Mouse (Mus musculus): Measurements from ENCODE around the gene Hoxa7.

- TF ChIP-seq CTCF (IDR thresholded peaks at IDR 0.05; ENCODE audit: borderline replicate concordance, extremely low read depth, insufficient read depth, insufficient read length) (no peak), POLR2A (IDR thresholded peaks at IDR 0.05; ENCODE audit: borderline replicate concordance, extremely low read depth, insufficient read depth, insufficient read length, poor library complexity, severe bottlenecking) (no peak)
These were observed 18.1 kb downstream of the Hoxa7 start for GRCm38 (mm10) chr6:52203371-52204049.
